Mouse (Mus musculus) MN1 (cell line): ENCODE measurements at regions not wholly inside any gene's neighbourhood (a gene's known extent, or its start where the extent isn't known, plus 50 kb on each side); places are given as distances from the start of the nearest gene placed in this dataset.

Experiments
- DNase-seq: peaks from one replicate; pipeline ENCODE4 v3.0.0-alpha.2; 2016; ENCODE audit warnings: low spot score

DNA sequence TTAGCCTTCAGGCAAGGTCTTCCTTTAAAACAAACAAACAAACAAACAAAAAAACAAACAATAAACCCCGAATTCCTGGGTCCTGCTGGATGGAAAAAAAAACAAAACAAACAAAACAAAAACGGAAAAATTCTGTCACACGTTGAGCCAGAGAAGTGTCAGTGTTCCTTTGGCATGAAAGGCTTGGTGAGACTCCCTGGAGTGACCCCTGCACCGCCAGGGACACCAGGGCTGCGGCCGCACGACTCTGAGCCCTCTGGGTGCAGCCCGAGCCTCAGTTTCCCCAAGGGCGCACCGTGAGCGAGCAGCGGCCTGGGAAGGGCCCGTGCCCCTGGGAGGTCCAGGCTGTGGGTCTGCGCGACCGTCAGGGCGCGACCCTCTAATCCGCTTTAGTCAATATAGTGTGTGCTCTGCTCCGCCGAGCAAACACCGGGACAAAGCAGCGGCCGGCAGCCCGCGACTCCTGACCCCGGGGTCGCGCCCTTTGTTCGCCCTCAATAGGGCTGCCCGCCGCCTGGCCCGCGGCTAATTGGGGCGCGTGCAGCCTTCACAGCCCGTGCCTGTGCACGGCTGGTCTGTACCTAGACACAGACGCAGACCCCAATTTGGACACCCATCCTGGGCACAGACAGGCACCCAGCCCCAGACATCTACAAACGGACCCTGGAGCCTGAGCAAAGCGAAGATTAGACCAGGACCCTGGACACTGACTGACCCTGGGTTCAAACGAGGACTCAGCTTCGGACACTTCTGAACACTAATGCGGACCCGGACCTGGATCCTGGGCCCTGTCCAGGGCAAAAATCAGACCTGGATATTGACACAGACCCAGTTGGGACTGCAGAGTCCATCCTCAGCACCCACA lies 74.0 kb upstream of the Ppara start:
- no peak for DNase-seq

DNA sequence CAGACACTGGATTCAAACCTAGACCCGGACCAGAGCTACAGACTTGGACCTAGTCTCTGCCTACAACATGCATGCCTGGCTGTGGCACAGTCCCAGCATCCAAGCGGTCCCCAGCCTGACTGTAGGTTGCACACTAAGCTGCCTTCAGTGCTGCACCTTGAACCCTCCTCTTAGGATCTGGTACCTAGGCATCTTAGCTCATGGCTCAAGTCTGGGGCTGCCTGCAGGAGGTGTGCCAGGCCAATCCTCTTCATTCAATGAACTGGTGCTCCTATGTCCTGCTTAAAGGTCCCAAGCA lies 73.4 kb upstream of the Ppara start:
- DNase-seq = no peak

DNA sequence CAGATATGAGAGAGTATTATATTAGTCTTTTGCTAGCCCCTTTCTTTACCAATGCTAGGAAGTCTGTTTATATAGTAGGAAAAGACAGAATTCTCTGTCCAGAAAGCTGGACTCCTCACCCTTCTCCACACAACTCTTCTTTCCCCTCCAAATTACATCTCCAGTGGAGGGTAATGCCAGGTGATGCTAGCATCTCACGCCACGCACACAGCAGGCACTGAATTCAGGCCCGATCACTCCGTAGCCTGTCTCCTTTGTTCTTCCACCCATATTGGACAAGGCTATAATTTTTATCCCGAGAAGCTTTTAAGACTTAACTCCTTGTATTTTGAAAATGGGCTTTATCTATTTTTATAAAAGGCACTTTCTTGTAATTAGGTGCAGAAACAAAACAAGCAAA lies 73.0 kb upstream of the Ppara start:
- no peak for DNase-seq

DNA sequence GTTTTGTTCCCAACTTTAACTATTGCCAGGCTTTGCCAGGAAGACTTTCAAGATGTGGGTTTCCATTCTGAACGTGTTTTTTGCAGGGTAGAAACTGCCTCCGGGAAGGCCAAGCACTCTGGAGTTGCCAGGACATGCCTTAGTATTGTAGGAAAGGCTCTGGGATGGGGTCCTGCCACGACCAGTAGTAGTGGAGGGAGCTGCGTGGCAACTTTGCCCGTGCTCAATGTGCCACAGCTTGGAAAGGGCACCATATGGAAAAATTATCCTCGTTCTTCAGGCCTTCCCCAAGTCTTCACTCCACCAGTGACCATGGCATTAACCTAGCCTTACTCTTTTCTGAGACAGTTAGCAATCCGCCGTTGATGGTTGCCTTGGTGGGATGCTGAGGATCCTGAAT lies 72.5 kb upstream of the Ppara start:
- no peak for DNase-seq

DNA sequence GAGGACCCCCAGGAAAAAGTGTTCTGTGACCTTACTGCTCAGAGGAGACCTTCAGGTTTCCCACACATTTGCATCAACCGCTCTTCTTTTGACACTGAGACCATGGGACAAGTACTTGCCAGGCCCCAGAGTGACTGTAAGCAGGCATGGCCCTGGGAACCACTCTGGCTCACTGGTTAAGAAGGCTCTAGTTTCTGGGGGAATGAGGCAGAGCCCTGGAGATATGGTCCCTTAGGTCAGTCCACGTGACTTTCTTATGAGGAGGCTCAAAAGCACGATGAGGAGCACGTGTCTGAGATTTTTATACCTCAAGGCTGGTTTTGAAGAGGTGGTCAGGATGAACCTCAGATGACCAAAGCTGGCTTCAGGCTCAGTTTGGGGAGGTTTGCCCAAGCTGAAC lies 72.1 kb upstream of the Ppara start:
- DNase-seq = peak; percentile 33

DNA sequence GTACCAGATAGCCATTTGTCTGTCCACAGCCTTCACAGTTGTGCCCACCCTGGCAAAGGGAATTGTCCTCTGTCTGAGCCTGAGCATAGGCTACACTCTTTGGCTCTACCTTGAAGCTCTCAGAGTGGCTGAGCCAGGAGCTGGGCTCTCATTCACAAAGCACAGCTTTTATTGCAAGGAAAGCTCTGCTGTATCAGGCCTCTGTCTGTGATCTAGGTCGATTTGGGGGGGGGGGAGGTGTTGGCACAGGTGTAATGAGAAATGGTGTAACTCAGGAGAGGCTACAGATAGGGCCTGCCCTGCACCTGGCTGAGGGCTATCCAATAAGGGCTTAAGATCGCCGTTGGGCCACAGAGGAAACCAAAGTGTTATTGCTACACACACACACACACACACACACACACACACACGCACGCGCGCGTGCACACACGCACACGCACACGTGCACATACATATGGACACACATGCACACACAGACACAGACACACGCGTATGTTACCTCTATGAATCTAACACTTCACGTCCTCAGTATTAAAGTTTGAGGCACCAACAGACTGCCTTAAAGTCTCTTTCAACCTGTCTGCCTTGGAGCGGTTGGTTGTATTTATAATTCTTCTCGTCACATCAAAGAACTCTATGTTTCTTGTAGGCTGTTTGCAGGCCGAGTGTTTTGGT lies 70.9 kb upstream of the Ppara start:
- DNase-seq = no peak

DNA sequence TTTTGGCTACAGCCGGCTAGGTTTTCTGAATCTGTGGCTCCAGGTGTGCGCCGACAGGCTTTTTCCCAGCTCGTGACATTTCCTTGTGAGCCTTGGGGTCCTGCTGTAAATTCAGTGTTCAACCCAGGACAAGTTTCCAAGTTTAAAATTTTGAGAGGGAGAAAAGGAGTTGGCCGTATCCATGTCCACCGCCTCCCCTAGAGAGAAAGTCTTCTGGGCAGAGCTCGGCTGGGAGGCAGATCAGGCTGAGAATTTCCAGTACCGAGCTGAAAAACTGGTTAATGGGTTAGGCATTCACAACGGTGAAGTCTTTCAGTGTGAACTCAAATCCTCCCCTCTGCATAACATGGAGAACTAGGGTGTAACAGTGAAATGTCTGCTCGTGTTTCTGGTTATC lies 70.4 kb upstream of the Ppara start:
- peak; percentile 50 for DNase-seq

DNA sequence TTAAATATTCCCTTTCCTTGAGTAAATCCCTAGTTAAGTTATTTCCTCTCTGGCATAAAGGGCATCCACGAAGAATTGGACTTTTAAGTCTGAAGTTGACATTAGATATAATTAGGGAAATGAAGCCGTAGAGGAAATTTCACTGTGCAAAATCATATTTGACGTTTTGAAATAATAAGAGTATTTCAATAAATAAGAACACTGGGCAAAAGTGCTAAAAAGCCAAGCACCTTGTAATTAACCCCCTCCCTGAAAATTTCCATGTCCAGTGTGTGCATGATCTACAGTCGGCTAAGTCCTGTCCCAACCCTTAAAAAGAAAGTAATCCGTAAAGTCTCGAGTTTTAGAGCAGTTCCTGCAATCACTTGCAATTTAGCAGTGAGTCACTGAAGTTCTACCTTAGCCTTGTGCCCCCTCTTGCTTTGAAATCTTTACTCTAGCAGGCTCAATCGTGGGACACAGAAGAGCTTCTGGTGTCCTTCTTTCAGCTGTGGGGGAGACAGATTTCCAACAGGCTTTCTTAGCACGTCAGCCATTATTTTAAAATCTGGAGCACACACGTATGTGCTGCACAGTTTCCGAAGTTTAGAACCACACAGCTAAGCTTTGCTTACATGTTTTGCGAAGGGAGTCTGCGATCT lies 69.5 kb upstream of the Ppara start:
- DNase-seq = peak; percentile 78

DNA sequence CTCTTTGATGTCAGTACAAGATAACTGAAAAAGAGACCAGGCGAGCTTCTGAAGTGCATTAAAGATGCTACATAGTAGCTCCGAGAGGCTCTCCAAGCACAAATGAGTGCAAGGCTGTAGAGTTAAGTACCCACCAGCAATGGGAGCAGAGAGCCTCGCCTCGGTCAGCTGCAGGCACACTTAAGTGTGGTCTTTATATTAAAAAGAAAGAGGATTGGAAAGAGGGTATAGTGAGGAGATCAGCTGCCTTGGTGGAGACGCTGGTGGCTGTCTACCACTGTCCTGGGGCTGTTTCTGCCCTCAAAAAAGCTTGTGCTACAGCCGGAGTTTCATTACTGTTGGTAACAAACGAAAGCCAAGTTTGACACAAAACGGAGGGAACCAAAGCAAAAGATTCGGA lies 68.3 kb upstream of the Ppara start:
- peak; percentile 63 for DNase-seq

DNA sequence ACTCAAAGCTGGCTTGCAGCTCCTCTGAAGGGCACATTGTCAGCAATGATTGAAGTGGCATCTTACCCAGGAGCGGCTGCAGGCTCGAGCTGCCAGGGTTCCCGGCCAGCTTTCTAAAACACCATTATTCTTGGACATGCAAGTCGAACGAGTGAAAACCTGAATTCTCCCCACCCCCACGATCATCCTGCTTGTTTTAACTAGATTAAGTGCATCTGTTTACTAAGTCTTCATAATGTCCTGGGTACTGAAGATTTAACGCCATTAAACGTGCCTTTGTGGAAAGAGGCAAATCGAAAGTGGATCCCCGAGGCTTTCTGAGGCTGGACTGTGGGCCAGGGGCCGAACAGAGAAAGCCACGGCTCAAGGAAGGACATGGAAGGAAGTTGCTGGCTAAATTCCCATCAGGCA lies 67.4 kb upstream of the Ppara start:
- DNase-seq = peak; percentile 78

DNA sequence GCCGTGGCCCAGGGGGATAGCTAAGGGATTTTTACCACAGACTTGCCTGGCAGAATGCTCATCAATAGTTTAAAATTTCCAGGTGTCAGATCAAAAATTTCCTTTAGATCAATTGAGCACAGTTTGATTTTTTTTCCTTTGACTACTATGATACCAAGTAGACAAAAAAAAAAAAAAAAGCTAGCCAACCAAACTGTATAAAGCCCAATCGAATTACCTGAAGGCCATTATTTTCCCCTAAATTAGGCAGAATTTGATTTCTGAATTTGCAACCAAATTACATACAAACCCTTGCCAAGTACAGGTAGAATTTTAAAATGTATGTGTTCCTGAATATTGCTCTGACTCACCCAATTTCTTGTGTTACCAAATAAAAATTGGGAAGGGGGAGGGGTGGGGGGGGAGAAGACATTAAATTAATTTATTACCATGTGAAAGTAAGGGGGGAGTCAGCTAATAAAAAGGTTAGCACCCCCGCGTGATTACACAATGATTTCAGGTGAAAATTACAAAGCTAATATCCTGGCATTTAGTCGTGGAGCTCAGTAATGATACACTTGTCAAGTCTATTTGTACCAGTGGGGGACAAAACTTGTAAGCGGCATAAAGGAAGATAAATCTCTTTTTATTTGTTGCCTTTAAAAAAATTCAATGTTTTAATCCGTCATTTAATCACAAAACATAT lies 66.7 kb upstream of the Ppara start:
- DNase-seq = no peak

DNA sequence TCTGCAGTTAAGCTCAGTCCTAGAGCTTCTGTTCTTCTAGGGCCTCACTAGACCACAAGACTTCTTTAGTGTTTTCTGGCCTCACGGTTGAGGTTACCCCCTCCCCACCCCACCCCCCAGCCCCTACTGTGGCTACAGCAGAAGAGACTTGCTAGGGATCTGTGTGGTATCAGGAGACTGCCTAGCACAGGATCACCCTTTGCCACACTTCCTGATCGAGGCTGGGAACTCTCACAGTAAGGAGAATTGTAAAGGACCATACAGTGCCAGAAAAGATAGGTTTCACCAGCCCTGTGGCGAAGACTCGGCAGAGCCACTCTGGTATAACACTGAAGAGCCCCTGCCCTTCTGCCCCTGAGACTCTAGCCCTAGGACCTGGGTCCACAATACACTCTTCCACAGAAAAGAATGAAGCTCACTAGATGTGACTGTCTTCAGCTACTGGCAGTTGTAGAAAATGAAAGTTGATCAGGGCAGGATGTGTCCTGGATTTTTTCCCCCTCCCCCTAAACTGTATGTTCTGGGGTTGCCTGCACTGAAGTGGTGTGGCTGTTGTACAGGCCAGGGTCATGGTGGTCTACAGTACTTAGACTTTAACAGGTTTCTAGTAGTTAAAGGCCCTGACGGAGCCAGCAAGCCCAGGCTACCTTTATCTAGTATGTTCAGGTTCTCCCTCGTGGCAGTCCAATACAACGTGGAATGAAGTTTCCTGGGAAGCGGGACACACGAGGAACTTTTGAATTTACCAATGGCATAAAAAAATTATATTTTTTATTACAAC lies 65.7 kb upstream of the Ppara start:
- DNase-seq = no peak

DNA sequence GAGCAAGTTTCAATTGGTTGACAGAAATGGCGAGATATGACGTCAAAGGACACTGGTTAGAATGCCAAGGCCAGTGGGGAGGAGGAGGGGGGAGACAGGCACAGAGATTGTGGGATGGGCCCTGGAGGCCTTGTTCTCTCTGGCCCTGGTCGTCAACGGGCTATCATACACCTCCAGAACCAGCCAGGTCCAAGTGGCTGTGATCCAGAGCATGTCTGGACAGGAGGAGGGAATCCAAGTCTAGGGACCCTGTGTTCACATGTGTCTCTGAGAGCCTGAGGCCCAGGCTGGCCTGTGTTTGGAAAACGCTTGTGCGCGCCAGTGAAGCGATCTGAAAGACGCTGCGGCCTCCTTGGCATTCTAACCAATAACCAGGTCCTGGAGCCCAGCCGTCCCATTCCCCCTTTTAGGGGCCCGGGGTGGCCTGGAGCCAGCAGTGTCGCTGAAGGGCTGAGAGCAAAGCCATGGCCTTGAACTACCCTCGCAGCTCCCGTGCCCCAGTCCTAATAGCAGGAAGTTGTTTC lies 65.1 kb upstream of the Ppara start:
- peak; percentile 97 for DNase-seq

DNA sequence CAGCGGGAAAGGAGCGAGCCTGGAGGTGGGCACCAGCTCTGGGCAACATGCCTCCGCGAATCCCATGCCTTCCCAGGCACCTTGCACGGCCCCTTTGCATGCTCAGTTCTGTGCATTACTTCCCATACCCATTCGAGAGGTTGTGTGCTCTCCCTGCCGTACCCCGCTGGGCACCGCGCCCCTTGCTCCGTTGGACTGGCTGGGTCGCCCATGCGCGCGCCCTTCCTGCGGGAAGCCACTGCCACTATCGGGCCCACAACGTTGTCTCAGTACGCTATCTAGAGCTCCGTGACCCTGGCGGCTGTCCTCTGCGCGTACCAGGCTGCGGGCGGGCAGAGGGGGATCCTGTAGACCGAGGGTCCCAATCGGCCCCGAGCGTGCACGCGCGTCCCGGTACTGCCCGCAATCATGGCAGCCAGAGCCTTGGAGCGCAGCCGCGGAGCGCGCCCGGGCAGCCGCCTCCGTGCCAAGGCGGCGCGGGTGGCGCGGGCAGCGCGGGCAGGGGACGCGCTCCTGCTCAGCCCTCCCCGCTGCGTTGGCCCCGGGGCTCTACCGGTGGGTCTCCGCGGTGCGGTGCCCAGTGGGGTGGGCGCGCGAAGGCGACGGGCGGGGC lies 64.5 kb upstream of the Ppara start:
- peak; percentile 87 for DNase-seq

DNA sequence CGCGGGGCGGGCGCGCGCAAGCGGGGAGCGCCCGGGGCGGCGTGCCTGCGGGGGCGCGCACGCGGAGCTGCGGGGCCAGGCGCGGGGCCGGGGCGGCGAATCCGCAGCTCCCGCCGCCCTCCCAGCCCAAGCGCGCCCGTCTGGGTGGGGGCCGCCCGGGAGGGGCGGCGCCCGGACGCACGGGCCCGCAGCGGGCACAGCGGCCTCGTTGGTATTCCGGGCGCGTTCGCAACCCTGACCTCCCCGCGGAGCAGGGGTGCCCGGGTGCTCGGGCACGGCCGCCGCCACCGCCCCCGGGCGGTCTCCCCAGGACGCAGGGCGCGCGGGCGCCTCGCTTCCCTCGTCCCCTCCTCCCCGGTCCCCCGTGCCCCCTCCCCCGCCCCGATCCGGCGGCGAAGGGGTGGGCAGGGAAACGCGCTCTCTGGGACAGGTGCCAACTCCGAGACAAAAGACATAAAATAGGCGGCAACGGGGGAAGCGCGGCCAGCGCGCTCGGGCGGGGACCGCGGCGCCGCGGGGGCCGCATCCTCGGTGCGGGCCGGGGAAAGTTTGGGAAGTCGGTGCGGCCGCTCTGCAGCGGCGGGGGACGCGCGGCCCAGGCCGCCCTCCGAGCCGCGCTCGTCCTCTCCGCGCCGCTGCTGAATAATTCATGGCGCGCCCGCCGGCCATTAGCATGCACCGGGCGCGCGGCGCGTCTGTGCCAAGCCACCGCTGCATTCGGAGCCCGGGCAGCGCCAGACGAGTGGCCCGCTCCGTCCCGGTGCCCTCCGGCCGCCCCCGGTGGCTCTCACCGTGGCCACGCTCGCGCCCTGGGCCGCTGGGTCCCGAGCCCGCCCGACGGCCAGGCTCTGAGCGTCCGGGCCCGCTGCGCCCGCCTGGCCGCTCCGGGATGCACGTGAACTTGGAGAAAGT lies 63.7 kb upstream of the Ppara start:
- peak; percentile 92 for DNase-seq

DNA sequence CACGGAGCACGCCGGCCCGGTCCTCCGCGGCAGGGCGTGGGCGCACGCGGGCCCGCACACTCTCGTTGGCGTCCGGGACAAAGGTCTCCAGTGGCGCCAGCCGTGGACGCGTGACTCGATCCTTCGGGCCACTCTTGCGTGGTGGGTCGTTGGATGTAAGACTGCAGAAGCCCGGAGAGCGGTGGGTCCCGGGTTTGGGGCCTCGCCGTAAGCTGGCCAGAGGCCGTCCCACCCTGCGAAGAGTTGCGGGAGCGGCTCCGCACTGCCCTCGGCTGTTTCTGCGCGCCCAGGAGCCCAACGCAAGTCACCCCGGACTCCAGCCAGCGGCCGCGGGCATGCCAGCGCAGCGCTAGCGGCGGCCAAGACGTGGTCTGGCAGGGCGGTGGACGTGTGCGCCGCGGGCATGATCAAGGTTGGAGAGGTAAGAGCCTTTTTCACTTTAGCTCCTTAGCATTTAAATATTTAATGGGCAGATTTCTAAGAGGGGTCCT lies 63.0 kb upstream of the Ppara start:
- peak; percentile 70 for DNase-seq

DNA sequence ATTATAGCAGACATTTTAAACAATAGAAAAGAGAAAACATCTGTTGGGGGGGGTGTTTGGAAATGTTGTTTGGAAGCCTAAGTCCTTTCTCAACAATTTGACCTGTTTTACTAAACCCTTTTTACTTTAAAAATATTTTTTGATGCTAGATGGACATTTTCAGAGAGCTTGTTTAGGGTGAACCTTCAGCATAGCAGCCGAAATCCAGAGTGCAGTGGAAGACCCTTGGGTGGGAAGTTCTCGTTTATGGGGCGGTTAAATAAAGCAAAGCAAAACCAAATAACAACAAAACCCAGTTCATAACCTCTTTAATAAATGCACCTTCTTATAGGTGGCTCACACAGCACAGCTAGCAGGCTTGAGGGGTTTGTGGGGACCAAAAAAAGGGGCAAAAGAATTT lies 62.4 kb upstream of the Ppara start:
- no peak for DNase-seq

DNA sequence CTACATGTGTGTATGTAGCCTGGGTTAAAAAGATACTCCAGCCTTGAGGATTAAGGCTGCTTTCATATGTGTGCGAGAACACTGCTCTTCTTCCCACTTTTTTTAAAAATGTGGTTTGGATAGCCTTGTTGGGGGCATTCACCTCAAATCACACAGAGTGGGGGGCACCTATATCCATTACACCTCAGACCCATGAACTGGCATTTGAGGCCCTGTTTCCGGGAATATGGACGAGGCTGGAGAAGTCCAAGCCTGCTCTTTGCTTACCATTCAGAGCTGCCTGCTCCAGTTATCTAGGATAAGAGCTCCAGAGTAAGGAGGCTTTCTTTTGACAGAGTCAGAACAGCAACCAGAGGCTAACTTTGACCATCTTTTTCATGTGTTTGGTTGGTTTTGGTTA lies 61.9 kb upstream of the Ppara start:
- DNase-seq = peak; percentile 53

DNA sequence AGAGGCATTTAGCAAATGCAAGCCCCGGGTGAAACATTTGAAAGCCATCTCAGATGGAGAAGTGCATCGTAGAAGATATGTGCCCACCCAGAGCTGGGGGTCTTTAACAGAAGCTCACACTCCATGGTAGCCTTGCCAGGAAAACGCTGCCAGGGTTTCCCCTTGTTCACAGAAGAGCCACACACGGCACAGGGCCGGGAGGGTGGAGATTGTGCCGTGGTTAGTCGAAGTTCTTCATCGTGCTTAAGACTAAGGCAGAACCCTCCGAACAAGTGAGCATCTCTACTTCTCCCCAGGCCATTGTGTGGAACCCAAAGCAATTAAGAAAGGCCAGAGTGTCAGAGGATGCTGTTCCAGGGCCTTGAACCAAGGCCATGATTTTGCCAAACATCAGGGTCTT lies 61.3 kb upstream of the Ppara start:
- DNase-seq = peak; percentile 33
